Mouse (Mus musculus) stomach, postnatal 0 days (tissue): ENCODE measurements around the gene Morc2a.

Source experiments
- CTCF ChIP-seq: IDR thresholded peaks from 2 replicates; pipeline ENCODE4 v1.5.1; 2016; ENCODE audit warnings: antibody characterized with exemption, low read depth, mild to moderate bottlenecking, moderate library complexity
- EP300 ChIP-seq: optimal IDR thresholded peaks from 2 replicates; pipeline ENCODE3; 2016; ENCODE audit warnings: antibody characterized with exemption

DNA sequence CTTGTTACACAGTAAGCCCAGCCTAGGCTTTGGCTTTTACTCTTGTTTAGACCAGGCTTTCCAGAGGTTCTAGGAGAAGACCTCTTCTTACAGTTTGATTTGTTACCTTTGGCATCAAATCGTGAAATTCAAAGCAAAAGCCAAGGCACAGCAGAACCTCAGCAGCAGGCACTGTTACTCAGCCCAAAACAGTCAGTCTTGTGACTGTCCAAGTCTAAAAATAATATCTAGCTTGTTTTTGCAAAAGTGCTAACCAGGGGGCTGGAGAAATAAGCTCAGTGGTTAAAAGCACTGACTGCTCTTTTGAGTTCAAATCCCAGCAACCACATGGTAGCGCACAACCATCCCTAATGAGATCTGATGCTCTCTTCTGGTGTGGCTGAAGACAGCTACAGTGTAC, 37.9 kb downstream of the Morc2a start:
- no peak for TF ChIP-seq EP300
- TF ChIP-seq CTCF: no peak
